Mouse (Mus musculus) heart, postnatal 0 days (tissue): ENCODE measurements around the gene Eif4e2. TPM values are rescaled to one million over a fixed set of nuclear protein-coding genes. Genes with fewer than 3 reads are reported as not detected.

Experiments used
- ATAC-seq: fragments of 200-750 bp; cut with Nextera tagmentation; 2 replicates; pipeline ENCODE4 v1.8.0; 2017; ENCODE audit warnings: low read depth, moderate number of reproducible peaks, moderate library complexity; ENCODE audit not compliant: insufficient read depth
- DNase-seq: peaks from one replicate; pipeline ENCODE4 v3.0.0-alpha.2; 2016; ENCODE audit warnings: low spot score
- H3K27ac ChIP-seq: fragments of 300-500 bp; sonication (generic); 2 replicates; pipeline ENCODE4 v1.5.1; 2014; ENCODE audit warnings: low read depth, mild to moderate bottlenecking
- H3K27me3 ChIP-seq: fragments of 300-500 bp; sonication (generic); 2 replicates; pipeline ENCODE4 v1.6.1; 2014; ENCODE audit warnings: low read length, mixed read lengths; ENCODE audit not compliant: control insufficient read depth, insufficient read depth
- H3K36me3 ChIP-seq: fragments of 300-500 bp; sonication (generic); replicated peaks from 2 replicates; pipeline ENCODE4 v1.6.1; 2014; ENCODE audit warnings: low read length, mixed read lengths; ENCODE audit not compliant: control insufficient read depth, insufficient read depth
- H3K4me1 ChIP-seq: fragments of 300-500 bp; sonication (generic); 2 replicates; pipeline ENCODE4 v1.6.1; 2014; ENCODE audit warnings: antibody characterized with exemption; ENCODE audit not compliant: control insufficient read depth, insufficient read depth
- H3K4me2 ChIP-seq: fragments of 300-500 bp; sonication (generic); 2 replicates; pipeline ENCODE4 v1.6.1; 2014; ENCODE audit warnings: low read depth, mild to moderate bottlenecking, low read length, moderate library complexity
- H3K4me3 ChIP-seq: fragments of 300-500 bp; sonication (generic); 2 replicates; pipeline ENCODE4 v1.5.1; 2014; ENCODE audit warnings: low read depth, low read length
- H3K9ac ChIP-seq: fragments of 300-500 bp; sonication (generic); replicated peaks from 2 replicates; pipeline ENCODE4 v1.6.1; 2014; ENCODE audit warnings: low read depth, low read length, mixed read lengths
- H3K9me3 ChIP-seq: fragments of 300-500 bp; sonication (generic); replicated peaks from 2 replicates; pipeline ENCODE4 v1.6.1; 2016; ENCODE audit warnings: low read length; ENCODE audit not compliant: control insufficient read depth
- CTCF ChIP-seq: IDR thresholded peaks from 2 replicates; pipeline ENCODE4 v1.5.1; 2016; ENCODE audit warnings: antibody characterized with exemption, control low read depth, low read depth
- EP300 ChIP-seq: IDR thresholded peaks from 2 replicates; pipeline ENCODE4 v1.6.1; 2016; ENCODE audit warnings: antibody characterized with exemption, low read depth
- WGBS: fragments of 180-500 bp; shearing (Covaris S2); extraction: QIAGEN DNeasy Blood & Tissue Kit; methylation state at CpG from one replicate; pipeline ENCODE4 v1.1.7; 2014; 5-methylcytosine and 5-hydroxymethylcytosine counted together
- polyA plus RNA-seq: library from polyadenylated mRNA; unstranded; fragments of >200 nt; fragmentation: Nextera tagmentation; extraction: Ambion mirVana; gene quantifications from 2 replicates; pipeline ENCODE4 v1.2.1, GENCODE M21; 2015
- total RNA-seq: library from RNA; depleted of rRNA; stranded (reverse); fragments of >200 nt; gene quantifications from 2 replicates; pipeline ENCODE4 v1.2.3, GENCODE M21; 2014; ENCODE audit warnings: low replicate concordance

Eif4e2 gene
- total and polyA plus RNA-seq, 2 experiments from 2014 or later, result 54.9 to 80.9 TPM

DNA sequence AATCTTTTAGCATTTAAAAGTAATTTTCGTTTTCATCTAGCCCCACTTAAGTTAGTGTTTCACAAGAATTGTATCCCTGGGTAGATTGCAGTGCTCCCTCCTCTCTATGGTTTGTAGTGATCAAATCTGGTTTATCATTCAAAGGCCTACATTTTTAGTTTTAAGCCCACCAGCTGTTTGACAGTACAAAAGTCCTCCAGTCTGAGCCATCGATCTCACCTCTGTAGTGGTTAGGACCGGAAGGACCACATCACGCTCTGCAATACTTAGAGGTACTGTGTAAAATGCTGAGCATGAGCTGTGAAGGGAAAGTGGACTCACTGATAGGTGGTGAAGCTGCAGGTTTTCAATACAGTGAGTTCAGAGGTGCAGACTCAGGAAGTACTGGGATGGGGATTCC lies 1.0 kb downstream of the Eif4e2 start:
- ATAC-seq, result no peak
- Histone ChIP-seq H3K4me3 (peak overlapping the region; percentile 88), H3K27ac (peak overlapping the region; percentile 100), H3K36me3 (peaks cover 6% of the 10 kb centered on the region), H3K9ac (peak overlapping the region; percentile 95), H3K9me3 (no peaks in the 10 kb centered on the region), H3K4me2 (peak overlapping the region; percentile 81), H3K27me3 (no peaks in the 10 kb centered on the region), H3K4me1 (peaks cover 11% of the 10 kb centered on the region)
- 6% methylated on average over 4 of the region's 4 CpGs for WGBS
- TF ChIP-seq EP300, result no peak
- no peak for TF ChIP-seq CTCF
- DNase-seq, result no peak

DNA sequence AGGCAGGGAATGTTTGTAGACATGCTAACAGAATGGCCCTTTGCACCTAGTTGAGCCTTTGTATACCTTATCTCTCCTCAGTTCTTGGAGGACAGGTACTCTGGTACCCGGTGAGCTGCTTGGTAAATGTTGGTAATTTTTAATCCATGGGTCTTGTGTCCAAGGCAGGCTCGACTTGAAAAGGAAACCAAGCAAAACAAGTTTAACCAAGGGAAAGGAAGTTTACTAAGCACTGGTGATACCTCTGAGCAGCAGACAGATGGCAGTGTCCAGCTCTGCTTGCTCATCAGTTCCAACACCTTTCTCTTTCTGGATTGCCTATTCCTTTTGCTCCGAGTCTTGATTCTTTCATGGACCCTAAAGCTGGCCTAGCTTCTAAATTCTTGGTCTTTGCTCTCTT lies 4.2 kb downstream of the Eif4e2 start:
- Histone ChIP-seq H3K27ac (no peak overlapping the region), H3K4me2 (no peak overlapping the region), H3K36me3 (peaks cover 37% of the 10 kb centered on the region), H3K9me3 (no peaks in the 10 kb centered on the region), H3K9ac (no peak overlapping the region), H3K4me1 (peaks cover 10% of the 10 kb centered on the region), H3K4me3 (no peak overlapping the region), H3K27me3 (no peaks in the 10 kb centered on the region)
- DNase-seq (peak; percentile 49), ATAC-seq (no peak)
- TF ChIP-seq EP300, result no peak
- TF ChIP-seq CTCF, result peak; percentile 48
- 69% methylated on average over 3 of the region's 3 CpGs for WGBS

DNA sequence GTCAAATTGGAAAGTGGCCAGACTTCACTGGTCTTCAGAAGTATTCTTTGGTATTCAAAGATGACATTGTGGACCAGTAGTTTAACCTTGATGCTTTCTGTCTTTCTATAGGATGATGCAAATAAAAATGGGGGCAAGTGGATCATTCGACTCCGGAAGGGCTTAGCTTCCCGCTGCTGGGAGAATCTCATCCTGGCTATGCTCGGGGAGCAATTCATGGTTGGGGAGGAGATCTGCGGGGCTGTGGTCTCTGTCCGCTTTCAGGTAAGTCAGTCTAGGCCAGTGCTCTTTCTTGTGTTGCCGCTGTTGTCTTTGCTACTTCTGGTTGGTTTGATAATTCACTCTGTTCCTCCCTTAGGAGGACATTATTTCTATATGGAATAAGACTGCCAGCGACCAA lies 12.0 kb downstream of the Eif4e2 start:
- no peak overlapping the region for H3K4me3 ChIP-seq
- TF ChIP-seq EP300 (no peak), CTCF (no peak)
- no peaks in the 10 kb centered on the region for H3K4me1 ChIP-seq
- H3K9me3 ChIP-seq, result no peaks in the 10 kb centered on the region
- H3K27me3 ChIP-seq, result no peaks in the 10 kb centered on the region
- 93% methylated on average over 8 of the region's 8 CpGs for WGBS
- ATAC-seq (no peak), DNase-seq (no peak)
- no peak overlapping the region for H3K9ac ChIP-seq
- H3K4me2 ChIP-seq, result no peak overlapping the region
- no peak overlapping the region for H3K27ac ChIP-seq
- H3K36me3 ChIP-seq, result peaks cover 99% of the 10 kb centered on the region

DNA sequence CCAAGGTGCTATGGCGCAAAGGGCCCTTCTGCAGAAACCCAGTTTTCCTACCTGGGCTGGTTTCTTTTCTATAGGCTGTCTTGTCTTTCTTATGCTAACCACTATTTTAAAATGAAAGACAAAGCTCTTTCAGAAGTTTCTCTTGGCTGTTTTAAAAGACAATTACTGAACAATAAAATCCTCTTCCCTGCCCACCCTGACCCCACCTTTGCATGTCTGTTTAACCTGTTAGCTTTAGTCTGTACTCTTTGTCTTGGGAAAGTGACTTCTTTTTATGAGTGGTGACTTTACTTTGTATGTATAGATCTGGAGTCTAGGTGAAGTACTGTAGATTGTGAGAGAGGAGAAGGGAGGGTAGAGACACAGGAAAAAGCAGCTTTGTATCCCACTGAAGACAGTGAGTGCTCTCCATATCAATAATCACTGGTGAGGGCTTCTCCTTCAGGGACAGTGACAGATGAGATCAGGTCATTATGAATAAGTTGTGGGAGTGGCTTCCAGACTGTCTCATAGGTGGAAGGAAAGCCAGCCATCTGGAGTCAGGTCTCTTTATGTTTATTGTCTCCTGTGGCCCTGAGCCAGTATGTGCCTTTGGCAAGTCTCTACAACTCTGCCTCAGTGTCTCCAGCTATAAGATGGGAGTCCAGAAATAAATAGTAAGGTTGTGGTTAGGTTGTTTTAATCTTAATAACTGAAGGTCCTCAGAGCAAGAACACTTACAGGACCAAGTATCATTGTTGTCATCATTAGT lies 12.9 kb downstream of the Eif4e2 start:
- no peaks in the 10 kb centered on the region for H3K9me3 ChIP-seq
- 96% methylated on average over 1 of the region's 1 CpGs for WGBS

DNA sequence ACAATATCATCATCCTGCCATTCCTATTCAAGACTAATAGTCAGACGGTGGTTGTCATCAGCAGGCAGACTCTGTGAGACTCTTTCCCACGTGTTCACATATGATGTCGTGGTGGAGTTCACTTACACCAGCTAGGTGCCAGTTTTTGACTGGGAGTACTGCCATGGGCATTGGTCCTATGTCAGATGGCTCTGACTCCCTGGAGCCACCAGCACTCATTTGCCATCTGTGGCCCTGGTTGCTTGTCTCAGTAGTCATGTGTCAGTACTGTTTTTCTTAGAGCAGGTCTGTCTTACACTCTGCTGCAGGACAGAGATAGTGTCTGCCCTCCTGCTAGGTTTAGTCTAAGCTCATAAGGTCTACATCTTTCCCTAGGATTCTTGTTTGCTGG lies 13.4 kb downstream of the Eif4e2 start:
- ATAC-seq, result no peak
- 87% methylated on average over 3 of the region's 3 CpGs for WGBS
- H3K4me3 ChIP-seq, result no peak overlapping the region
- H3K9me3 ChIP-seq, result no peaks in the 10 kb centered on the region
- peaks cover 97% of the 10 kb centered on the region for H3K36me3 ChIP-seq
- no peaks in the 10 kb centered on the region for H3K4me1 ChIP-seq
- no peak for TF ChIP-seq CTCF
- no peak for TF ChIP-seq EP300
- DNase-seq, result no peak
- H3K27me3 ChIP-seq, result no peaks in the 10 kb centered on the region
- H3K27ac ChIP-seq, result no peak overlapping the region
- H3K4me2 ChIP-seq, result no peak overlapping the region
- no peak overlapping the region for H3K9ac ChIP-seq

More for the DNA sequence above, 12.9 kb downstream of the Eif4e2 start:
- DNase-seq (no peak), ATAC-seq (no peak)
- Histone ChIP-seq H3K27ac (no peak overlapping the region), H3K36me3 (peaks cover 97% of the 10 kb centered on the region), H3K9ac (no peak overlapping the region), H3K4me2 (no peak overlapping the region), H3K4me1 (no peaks in the 10 kb centered on the region), H3K4me3 (no peak overlapping the region), H3K27me3 (no peaks in the 10 kb centered on the region)
- TF ChIP-seq CTCF, result no peak
- TF ChIP-seq EP300, result no peak

DNA sequence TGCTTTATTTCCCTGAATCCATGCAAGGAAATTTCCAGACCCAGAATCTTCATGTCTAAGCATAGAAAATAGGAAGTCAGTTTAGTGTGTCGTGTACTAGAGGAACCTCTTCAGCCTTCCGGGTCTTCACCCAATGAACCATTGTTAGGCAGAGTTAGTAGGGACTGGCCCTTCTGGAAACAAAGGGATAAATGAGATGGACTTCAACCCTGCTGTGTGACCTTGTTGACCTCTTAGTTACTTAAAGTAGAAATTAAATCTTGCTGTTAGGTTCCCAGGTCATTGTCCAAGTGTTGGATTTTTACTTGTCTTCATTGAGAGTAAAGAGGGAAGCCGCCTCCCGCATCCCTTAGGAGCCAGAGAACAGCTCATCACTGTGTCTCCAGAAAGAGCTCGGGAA lies 16.9 kb downstream of the Eif4e2 start:
- WGBS, result 87% methylated on average over 5 of the region's 5 CpGs
- Histone ChIP-seq H3K9ac (no peak overlapping the region), H3K36me3 (peaks cover 97% of the 10 kb centered on the region), H3K4me3 (no peak overlapping the region), H3K27me3 (no peaks in the 10 kb centered on the region), H3K27ac (no peak overlapping the region), H3K4me2 (no peak overlapping the region), H3K9me3 (no peaks in the 10 kb centered on the region), H3K4me1 (no peaks in the 10 kb centered on the region)
- no peak for TF ChIP-seq CTCF
- TF ChIP-seq EP300, result no peak
- no peak for ATAC-seq
- no peak for DNase-seq
